Mouse (Mus musculus): ENCODE results near the gene Cep85l. TPM values are rescaled to one million over a fixed set of nuclear protein-coding genes. Genes with fewer than 3 reads are reported as not detected.

Gene Cep85l
- polyA plus RNA-seq (2015; fragmentation: Nextera tagmentation; extraction: Ambion mirVana) = 2.0 TPM in 2 replicates

- peak; percentile 94 for ATAC-seq (ENCODE audit: insufficient read depth)
- Histone ChIP-seq H3K9me3 (replicated peaks) (no peaks in the 10 kb centered on the region), H3K4me3 (replicated peaks) (peak within 1 kb of the TSS; percentile 90), H3K36me3 (replicated peaks) (no peaks in the 10 kb centered on the region), H3K27ac (replicated peaks) (peak within 1 kb of the TSS; percentile 88), H3K4me2 (peak within 1 kb of the TSS; percentile 93), H3K9ac (peak within 1 kb of the TSS; percentile 89), H3K27me3 (no peaks in the 10 kb centered on the region), H3K4me1 (replicated peaks) (peaks cover 24% of the 10 kb centered on the region)
- under 1% methylated on average over 31 of the region's 31 CpGs for WGBS (ENCODE audit: insufficient replicate concordance)
Measured at GRCm38 (mm10) chr10:53379709-53380106, at the start of gene Cep85l. Gene Cep85l (minus strand): TSS chr10:53379947.

- H3K27ac ChIP-seq (replicated peaks) = no peak overlapping the region
- H3K9ac ChIP-seq = no peak overlapping the region
- peaks cover 6% of the 10 kb centered on the region; the same call in 1 of the 2 replicates for H3K4me1 ChIP-seq (replicated peaks)
- no peaks in the 10 kb centered on the region for H3K27me3 ChIP-seq
- H3K4me2 ChIP-seq = no peak overlapping the region
- no peaks in the 10 kb centered on the region for H3K36me3 ChIP-seq (replicated peaks)
- H3K4me3 ChIP-seq (replicated peaks) = no peak overlapping the region
- WGBS (ENCODE audit: insufficient replicate concordance) = 39% methylated on average over 7 of the region's 7 CpGs
- ATAC-seq (ENCODE audit: insufficient read depth) = no peak
- no peaks in the 10 kb centered on the region for H3K9me3 ChIP-seq (replicated peaks)
Measured at GRCm38 (mm10) chr10:53428695-53429447, 49.1 kb upstream of the Cep85l start.

GRCm38 (mm10) chr10:53426524-53426923 lies 46.8 kb upstream of the Cep85l start:
- Histone ChIP-seq H3K27me3 (no peaks in the 10 kb centered on the region), H3K4me2 (no peak overlapping the region), H3K4me3 (replicated peaks) (no peak overlapping the region), H3K9me3 (replicated peaks) (no peaks in the 10 kb centered on the region), H3K36me3 (replicated peaks) (no peaks in the 10 kb centered on the region), H3K4me1 (replicated peaks) (peaks cover 15% of the 10 kb centered on the region), H3K27ac (replicated peaks) (no peak overlapping the region), H3K9ac (no peak overlapping the region)
- ATAC-seq (ENCODE audit: insufficient read depth) = peak; percentile 68
- WGBS (ENCODE audit: insufficient replicate concordance) = 15% methylated on average over 2 of the region's 2 CpGs

- H3K9ac ChIP-seq = no peak overlapping the region
- H3K36me3 ChIP-seq (replicated peaks) = no peaks in the 10 kb centered on the region
- H3K27ac ChIP-seq (replicated peaks) = no peak overlapping the region
- H3K4me1 ChIP-seq (replicated peaks) = peaks cover 22% of the 10 kb centered on the region
- ATAC-seq (ENCODE audit: insufficient read depth) = no peak
- H3K4me2 ChIP-seq = no peak overlapping the region
- no peaks in the 10 kb centered on the region for H3K9me3 ChIP-seq (replicated peaks)
- H3K4me3 ChIP-seq (replicated peaks) = no peak overlapping the region
- H3K27me3 ChIP-seq = no peaks in the 10 kb centered on the region
- 93% methylated on average over 1 of the region's 1 CpGs for WGBS (ENCODE audit: insufficient replicate concordance)
Measured at GRCm38 (mm10) chr10:53423091-53423490, 43.3 kb upstream of the Cep85l start.

- no peaks in the 10 kb centered on the region for H3K27me3 ChIP-seq
- no peak overlapping the region for H3K4me3 ChIP-seq (replicated peaks)
- H3K4me2 ChIP-seq = no peak overlapping the region
- H3K4me1 ChIP-seq (replicated peaks) = peaks cover 22% of the 10 kb centered on the region
- no peak for ATAC-seq (ENCODE audit: insufficient read depth)
- H3K9me3 ChIP-seq (replicated peaks) = no peaks in the 10 kb centered on the region
- H3K27ac ChIP-seq (replicated peaks) = no peak overlapping the region
- H3K9ac ChIP-seq = no peak overlapping the region
- 17% methylated on average over 1 of the region's 1 CpGs for WGBS (ENCODE audit: insufficient replicate concordance)
- no peaks in the 10 kb centered on the region for H3K36me3 ChIP-seq (replicated peaks)
Measured at GRCm38 (mm10) chr10:53422206-53422605, 42.5 kb upstream of the Cep85l start.

GRCm38 (mm10) chr10:53421613-53422012 lies 41.9 kb upstream of the Cep85l start:
- H3K4me1 ChIP-seq (replicated peaks) = peaks cover 22% of the 10 kb centered on the region
- ATAC-seq (ENCODE audit: insufficient read depth) = 0 out of 2 replicates have a peak, but pooled peaks have one; percentile 11
- H3K4me2 ChIP-seq = no peak overlapping the region; the same call in 1 of the 2 replicates
- 21% methylated on average over 6 of the region's 6 CpGs for WGBS (ENCODE audit: insufficient replicate concordance)
- H3K36me3 ChIP-seq (replicated peaks) = no peaks in the 10 kb centered on the region
- no peak overlapping the region for H3K27ac ChIP-seq (replicated peaks)
- no peak overlapping the region for H3K4me3 ChIP-seq (replicated peaks)
- H3K9ac ChIP-seq = no peak overlapping the region
- H3K9me3 ChIP-seq (replicated peaks) = no peaks in the 10 kb centered on the region
- no peaks in the 10 kb centered on the region for H3K27me3 ChIP-seq

- H3K36me3 ChIP-seq (replicated peaks) = no peaks in the 10 kb centered on the region
- H3K4me2 ChIP-seq = no peak overlapping the region
- H3K27ac ChIP-seq (replicated peaks) = no peak overlapping the region
- no peak overlapping the region for H3K9ac ChIP-seq
- H3K9me3 ChIP-seq (replicated peaks) = no peaks in the 10 kb centered on the region
- H3K27me3 ChIP-seq = no peaks in the 10 kb centered on the region
- no peak for ATAC-seq (ENCODE audit: insufficient read depth)
- no peak overlapping the region for H3K4me3 ChIP-seq (replicated peaks)
- H3K4me1 ChIP-seq (replicated peaks) = peaks cover 16% of the 10 kb centered on the region
Measured at GRCm38 (mm10) chr10:53420069-53420468, 40.3 kb upstream of the Cep85l start.

GRCm38 (mm10) chr10:53419139-53419935 lies 39.6 kb upstream of the Cep85l start:
- Histone ChIP-seq H3K9me3 (replicated peaks) (no peaks in the 10 kb centered on the region), H3K27me3 (no peaks in the 10 kb centered on the region), H3K4me3 (replicated peaks) (no peak overlapping the region), H3K9ac (no peak overlapping the region), H3K4me1 (replicated peaks) (peaks cover 16% of the 10 kb centered on the region), H3K27ac (replicated peaks) (no peak overlapping the region), H3K4me2 (no peak overlapping the region), H3K36me3 (replicated peaks) (no peaks in the 10 kb centered on the region)
- ATAC-seq (ENCODE audit: insufficient read depth) = no peak
- WGBS (ENCODE audit: insufficient replicate concordance) = 52% methylated on average over 4 of the region's 4 CpGs

GRCm38 (mm10) chr10:53417015-53417414 lies 37.3 kb upstream of the Cep85l start:
- Histone ChIP-seq H3K9me3 (replicated peaks) (no peaks in the 10 kb centered on the region), H3K4me1 (replicated peaks) (peaks cover 12% of the 10 kb centered on the region), H3K4me3 (replicated peaks) (no peak overlapping the region), H3K27ac (replicated peaks) (no peak overlapping the region), H3K27me3 (no peaks in the 10 kb centered on the region), H3K4me2 (no peak overlapping the region), H3K36me3 (replicated peaks) (no peaks in the 10 kb centered on the region), H3K9ac (no peak overlapping the region)
- 19% methylated on average over 2 of the region's 2 CpGs for WGBS (ENCODE audit: insufficient replicate concordance)
- ATAC-seq (ENCODE audit: insufficient read depth) = no peak

- H3K9ac ChIP-seq = no peak overlapping the region
- 61% methylated on average over 9 of the region's 9 CpGs for WGBS (ENCODE audit: insufficient replicate concordance)
- H3K4me3 ChIP-seq (replicated peaks) = no peak overlapping the region
- H3K9me3 ChIP-seq (replicated peaks) = no peaks in the 10 kb centered on the region
- no peak overlapping the region for H3K27ac ChIP-seq (replicated peaks)
- H3K4me1 ChIP-seq (replicated peaks) = peaks cover 4% of the 10 kb centered on the region
- H3K36me3 ChIP-seq (replicated peaks) = no peaks in the 10 kb centered on the region
- H3K27me3 ChIP-seq = no peaks in the 10 kb centered on the region
- no peak for ATAC-seq (ENCODE audit: insufficient read depth)
- H3K4me2 ChIP-seq = no peak overlapping the region
Measured at GRCm38 (mm10) chr10:53416152-53416712, 36.5 kb upstream of the Cep85l start.

- ATAC-seq (ENCODE audit: insufficient read depth) = no peak
- no peak overlapping the region for H3K4me3 ChIP-seq (replicated peaks)
- H3K36me3 ChIP-seq (replicated peaks) = no peaks in the 10 kb centered on the region
- H3K27ac ChIP-seq (replicated peaks) = no peak overlapping the region
- WGBS (ENCODE audit: insufficient replicate concordance) = 71% methylated on average over 9 of the region's 9 CpGs
- no peaks in the 10 kb centered on the region for H3K27me3 ChIP-seq
- H3K4me1 ChIP-seq (replicated peaks) = no peaks in the 10 kb centered on the region; the same call in 1 of the 2 replicates
- no peak overlapping the region for H3K9ac ChIP-seq
- no peaks in the 10 kb centered on the region for H3K9me3 ChIP-seq (replicated peaks)
- H3K4me2 ChIP-seq = no peak overlapping the region
Measured at GRCm38 (mm10) chr10:53415252-53415651, 35.5 kb upstream of the Cep85l start.

All from liver, embryonic 15.5 days (tissue).